Mouse (Mus musculus) C2C12 (cell line): ENCODE measurements around the gene Apip. TPM values are rescaled to one million over a fixed set of nuclear protein-coding genes. Genes with fewer than 3 reads are reported as not detected.

Experiments
- H3K27me3 ChIP-seq: one replicate; pipeline ENCODE4 v1.6.1; 2011; ENCODE audit not compliant: control insufficient read depth, insufficient read depth, insufficient read length
- H3K36me3 ChIP-seq: one replicate; pipeline ENCODE4 v1.6.1; 2011; ENCODE audit not compliant: control insufficient read depth, insufficient read depth
- H3K4me3 ChIP-seq: one replicate; pipeline ENCODE4 v1.5.1; 2011; ENCODE audit warnings: mild to moderate bottlenecking, control low read depth; ENCODE audit not compliant: poor library complexity, insufficient read depth, severe bottlenecking
- H3K79me2 ChIP-seq: one replicate; pipeline ENCODE4 v1.6.1; 2011; ENCODE audit not compliant: control insufficient read depth, insufficient read depth
- H3K79me3 ChIP-seq: one replicate; pipeline ENCODE4 v1.6.1; 2011; ENCODE audit warnings: low read depth, control low read depth
- H3ac ChIP-seq: one replicate; pipeline ENCODE3; 2011; ENCODE audit warnings: low read depth; ENCODE audit not compliant: control insufficient read depth, insufficient read length
- CEBPB ChIP-seq: IDR thresholded peaks from one replicate; pipeline ENCODE4 v1.6.1; 2011; ENCODE audit warnings: low read depth, mild to moderate bottlenecking, control low read depth, moderate library complexity
- CTCF ChIP-seq: IDR thresholded peaks from one replicate; pipeline ENCODE4 v1.5.1; 2011; ENCODE audit not compliant: control insufficient read depth, insufficient read depth, insufficient read length
- FOSL1 ChIP-seq: IDR thresholded peaks from one replicate; pipeline ENCODE4 v1.8.0; 2011; ENCODE audit warnings: mild to moderate bottlenecking, low read length; ENCODE audit not compliant: poor library complexity, insufficient read depth, severe bottlenecking
- MAX ChIP-seq: IDR thresholded peaks from one replicate; pipeline ENCODE4 v1.6.1; 2011; ENCODE audit warnings: mild to moderate bottlenecking, control low read depth
- MYOD1 ChIP-seq: IDR thresholded peaks from one replicate; pipeline ENCODE4 v1.6.1; 2011; ENCODE audit warnings: low read depth; ENCODE audit not compliant: control insufficient read depth, insufficient read length
- MYOG ChIP-seq: IDR thresholded peaks from one replicate; pipeline ENCODE4 v1.6.1; 2011; ENCODE audit not compliant: control insufficient read depth, insufficient read length; ENCODE audit errors: extremely low read depth
- USF1 ChIP-seq: IDR thresholded peaks from one replicate; pipeline ENCODE4 v1.6.1; 2011; ENCODE audit warnings: low read depth, mild to moderate bottlenecking, control low read depth, moderate library complexity
- polyA plus RNA-seq: library from polyadenylated mRNA; unstranded; fragments of >200 nt; fragmentation: generic; extraction: Trizol; gene quantifications from one replicate; pipeline ENCODE4 v1.2.1, GENCODE M21; 2012; ENCODE audit warnings: missing spikeins

Gene Apip
- polyA plus RNA-seq, 1 experiment, result 27.7 TPM

DNA sequence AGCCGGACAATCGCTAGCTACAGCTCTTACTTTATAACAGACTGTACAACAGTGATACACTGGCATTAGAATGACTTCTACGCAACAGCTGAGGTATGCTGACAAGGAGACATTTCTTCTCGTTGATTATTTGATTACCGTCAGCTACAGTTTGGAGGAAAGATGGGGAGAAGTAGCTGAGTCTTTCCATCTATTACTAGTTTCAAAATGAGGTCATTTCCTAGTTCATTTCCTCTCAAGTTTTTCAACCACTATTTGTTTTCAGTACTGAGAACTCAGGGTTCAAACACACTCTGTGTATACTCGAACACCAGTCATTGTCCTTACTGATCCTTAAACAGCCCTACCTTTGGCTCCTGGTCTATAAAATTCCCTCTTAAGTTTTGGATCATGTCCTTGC, 17.7 kb upstream of the Apip start:
- no peak for TF ChIP-seq CTCF
- H3K79me3 ChIP-seq, result peaks cover 2% of the 10 kb centered on the region
- H3K79me2 ChIP-seq, result peaks cover 37% of the 10 kb centered on the region
- H3K4me3 ChIP-seq, result no peak overlapping the region
- H3K27me3 ChIP-seq, result no peaks in the 10 kb centered on the region
- no peaks in the 10 kb centered on the region for H3K36me3 ChIP-seq
- H3ac ChIP-seq, result no peak overlapping the region

GRCm38 (mm10) chr2:103058266-103058665, 15.2 kb upstream of the Apip start:
- peaks cover 51% of the 10 kb centered on the region for H3K79me2 ChIP-seq
- no peaks in the 10 kb centered on the region for H3K27me3 ChIP-seq
- no peak overlapping the region for H3ac ChIP-seq
- TF ChIP-seq MAX (no peak), MYOG (no peak), USF1 (no peak), FOSL1 (no peak), CTCF (no peak)
- H3K4me3 ChIP-seq, result no peak overlapping the region
- H3K36me3 ChIP-seq, result no peaks in the 10 kb centered on the region
- peaks cover 7% of the 10 kb centered on the region for H3K79me3 ChIP-seq

GRCm38 (mm10) chr2:103062865-103063264, 10.6 kb upstream of the Apip start:
- H3K79me3 ChIP-seq, result peaks cover 7% of the 10 kb centered on the region
- H3K36me3 ChIP-seq, result no peaks in the 10 kb centered on the region
- peaks cover 94% of the 10 kb centered on the region for H3K79me2 ChIP-seq
- TF ChIP-seq MYOG (no peak), CTCF (peak; percentile 25)
- H3ac ChIP-seq, result no peak overlapping the region
- H3K27me3 ChIP-seq, result no peaks in the 10 kb centered on the region
- H3K4me3 ChIP-seq, result no peak overlapping the region

GRCm38 (mm10) chr2:103066683-103067551, 6.6 kb upstream of the Apip start:
- TF ChIP-seq MYOG (no peak), MYOD1 (no peak), FOSL1 (no peak), CTCF (no peak), CEBPB (no peak), MAX (no peak), USF1 (no peak)
- H3K36me3 ChIP-seq, result no peaks in the 10 kb centered on the region
- H3ac ChIP-seq, result no peak overlapping the region
- H3K79me2 ChIP-seq, result peaks cover 96% of the 10 kb centered on the region
- H3K4me3 ChIP-seq, result no peak overlapping the region
- peaks cover 8% of the 10 kb centered on the region for H3K79me3 ChIP-seq
- no peaks in the 10 kb centered on the region for H3K27me3 ChIP-seq

DNA sequence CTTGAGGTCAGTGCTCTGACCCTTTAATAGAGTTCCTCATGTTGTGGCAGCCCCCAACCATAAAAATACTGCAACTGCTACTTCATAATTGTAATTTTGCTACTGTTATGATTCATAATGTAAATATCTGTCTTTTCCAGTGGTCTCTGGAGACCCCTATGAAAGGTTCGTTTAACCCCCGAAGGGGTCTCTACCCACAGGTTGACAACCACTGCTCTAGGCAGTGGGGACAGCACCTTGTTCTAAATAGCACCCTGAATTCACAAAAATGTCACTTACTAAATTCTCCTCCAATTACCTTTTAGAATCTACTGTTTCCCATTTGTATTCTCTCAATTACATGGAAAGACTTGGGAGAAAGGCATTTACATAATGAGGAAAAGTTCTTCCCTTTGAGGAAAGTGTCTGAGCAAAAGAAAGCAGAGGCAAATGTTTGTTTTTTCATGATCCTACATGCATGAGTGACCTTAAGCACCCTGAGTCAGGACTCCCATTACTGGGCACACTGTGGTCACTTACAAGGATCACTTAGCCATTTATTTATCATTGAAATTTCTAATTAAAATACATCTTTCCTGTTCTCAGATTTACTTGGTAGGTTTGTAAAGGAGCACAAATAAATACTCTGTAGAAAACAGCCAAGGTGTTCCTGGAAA, 5.8 kb upstream of the Apip start:
- no peak overlapping the region for H3K4me3 ChIP-seq
- H3K27me3 ChIP-seq, result no peaks in the 10 kb centered on the region
- H3K36me3 ChIP-seq, result no peaks in the 10 kb centered on the region
- peaks cover 96% of the 10 kb centered on the region for H3K79me2 ChIP-seq
- TF ChIP-seq USF1, result no peak
- TF ChIP-seq MYOD1, result no peak
- no peak for TF ChIP-seq FOSL1
- TF ChIP-seq CEBPB, result no peak
- TF ChIP-seq MAX, result no peak
- no peak for TF ChIP-seq CTCF
- no peak for TF ChIP-seq MYOG
- H3K79me3 ChIP-seq, result peaks cover 16% of the 10 kb centered on the region
- H3ac ChIP-seq, result no peak overlapping the region

- Histone ChIP-seq H3K27me3 (no peaks in the 10 kb centered on the region), H3ac (no peak overlapping the region), H3K36me3 (no peaks in the 10 kb centered on the region), H3K79me2 (peaks cover 94% of the 10 kb centered on the region), H3K79me3 (peaks cover 19% of the 10 kb centered on the region), H3K4me3 (no peak overlapping the region)
- TF ChIP-seq FOSL1, result no peak
- TF ChIP-seq USF1, result no peak
- TF ChIP-seq MYOG, result no peak
- no peak for TF ChIP-seq MYOD1
- TF ChIP-seq MAX, result no peak
- no peak for TF ChIP-seq CEBPB
- TF ChIP-seq CTCF, result no peak
These were observed 4.9 kb upstream of the Apip start for GRCm38 (mm10) chr2:103068602-103069001.
